Mouse (Mus musculus) left cerebral cortex, postnatal 4 days (tissue): Measurements from ENCODE around the gene Mfsd2b. TPM values are rescaled to one million over a fixed set of nuclear protein-coding genes. Genes with fewer than 3 reads are reported as not detected.

ENCODE experiments used
- DNase-seq: peaks from one replicate; pipeline ENCODE4 v3.0.0-alpha.2; 2022
- intact Hi-C: fragments of 180-260 bp; cut with DNase I; formaldehyde crosslinking; loops from one replicate; pipeline ENCODE4 v1.15.1; 2025
- total RNA-seq, 2 experiments: library from RNA; stranded (reverse); gene quantifications; 2 replicates each; pipeline ENCODE4 v1.2.3; 2021

The Mfsd2b gene
- total RNA-seq, 2 experiments from 2014 or later = 1.6 to 1.9 TPM

GRCm38 (mm10) chr12:4817361-4818101, 56.6 kb downstream of the Mfsd2b start, which contains the start of gene Sf3b6:
TSS of gene Sf3b6 (plus strand) at chr12:4817544.
- peak; percentile 99 for DNase-seq
- intact Hi-C loops = no loop called here

- intact Hi-C loops = no loop called here
- no peak for DNase-seq
These were observed 57.3 kb downstream of the Mfsd2b start for GRCm38 (mm10) chr12:4816680-4817360.

DNA sequence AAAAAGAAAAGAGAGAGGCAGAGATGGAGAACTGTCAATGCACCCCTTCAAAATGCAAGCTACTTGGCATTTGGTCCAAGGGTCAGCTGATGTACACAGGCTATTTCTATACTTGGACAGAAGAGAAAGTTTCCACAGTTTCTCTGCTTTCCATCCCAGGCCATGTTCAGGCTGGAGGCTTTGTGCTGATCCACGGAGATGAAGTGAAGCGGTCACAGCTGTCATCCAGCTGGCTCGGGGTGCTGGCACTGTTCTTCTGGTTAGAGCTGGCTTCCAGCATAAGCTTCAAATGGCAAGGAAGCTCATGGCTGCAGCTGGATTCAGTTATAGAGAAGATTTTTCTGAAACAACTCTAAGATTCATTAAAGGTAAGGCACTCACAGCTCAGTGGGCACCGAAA, 60.5 kb downstream of the Mfsd2b start:
- peak; percentile 38 for DNase-seq
- intact Hi-C loops = no loop called here

Other genes with a start within 250 kb of the Mfsd2b start
- 1 to 10 TPM; 2.3 to 2.7 TPM for gene Fam228a, start 135.9 kb downstream of the Mfsd2b start, total RNA-seq
- 10 to 100 TPM in 1 of 2 experiments, 1 to 10 TPM in 1; 9.6 to 10.6 TPM for gene Pfn4, start 105.3 kb downstream of the Mfsd2b start, total RNA-seq
- 10 to 100 TPM; 16.0 to 21.1 TPM for gene Fam228b, start 105.1 kb downstream of the Mfsd2b start, total RNA-seq
- gene Sf3b6, start 56.8 kb downstream of the Mfsd2b start, total RNA-seq = 100 to 1,000 TPM; 127 to 135 TPM
- gene Fkbp1b, start 32.8 kb downstream of the Mfsd2b start, total RNA-seq = 100 to 1,000 TPM in 1 of 2 experiments, 10 to 100 TPM in 1; 91.9 to 101 TPM
- 10 to 100 TPM; 12.7 to 15.0 TPM for gene Wdcp, start 31.1 kb downstream of the Mfsd2b start, total RNA-seq
- gene Ubxn2a, start 33.3 kb upstream of the Mfsd2b start, total RNA-seq = 10 to 100 TPM; 29.4 to 30.5 TPM
- gene Atad2b, start 43.0 kb upstream of the Mfsd2b start, total RNA-seq = 10 to 100 TPM; 37.7 to 44.2 TPM